Mouse (Mus musculus): ENCODE measurements around the gene Dppa3.

Gene Dppa3

DNA sequence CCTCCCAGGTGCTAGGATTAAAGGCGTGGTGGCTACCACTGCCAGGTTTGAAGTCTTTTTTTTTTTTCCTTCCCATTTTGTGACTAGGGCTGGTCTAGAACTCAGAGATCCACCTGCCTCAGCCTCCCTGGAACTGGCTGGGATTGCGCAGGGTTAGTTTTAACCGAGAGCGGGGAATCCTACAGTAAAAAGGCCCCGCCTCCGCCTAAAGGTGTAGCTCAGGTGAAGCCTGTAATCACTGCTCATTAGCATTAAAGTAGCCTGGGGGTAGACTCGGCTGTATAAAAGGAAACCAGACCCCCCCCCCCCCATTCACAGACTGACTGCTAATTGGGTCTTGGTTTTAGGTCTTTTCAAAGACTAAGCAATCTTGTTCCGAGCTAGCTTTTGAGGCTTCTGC, at the start of gene Dppa3:
Dppa3 (plus strand) TSS at position 301 of the 400 bp plus-strand sequence.
- no peak for DNase-seq

DNA sequence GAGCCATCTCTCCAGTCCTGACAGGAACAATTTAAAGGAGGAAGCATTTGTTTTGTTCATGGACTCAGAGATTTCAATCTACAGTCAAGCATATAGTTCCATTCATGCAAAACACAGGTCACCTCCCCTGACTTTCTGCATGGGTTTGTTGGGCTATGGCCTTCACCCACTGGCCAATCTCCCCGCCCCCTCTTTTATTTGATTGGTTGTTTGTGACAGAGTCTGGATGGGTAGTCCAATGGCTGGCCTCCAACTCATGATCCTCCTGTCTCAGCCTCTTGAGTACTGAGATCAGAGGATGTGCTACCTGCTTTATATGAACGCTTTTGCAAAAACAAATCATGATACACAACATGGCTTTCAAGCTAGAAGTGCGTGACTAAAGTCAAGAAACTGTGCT, 49.2 kb upstream of the Dppa3 start:
- DNase-seq: peak; percentile 75

DNA sequence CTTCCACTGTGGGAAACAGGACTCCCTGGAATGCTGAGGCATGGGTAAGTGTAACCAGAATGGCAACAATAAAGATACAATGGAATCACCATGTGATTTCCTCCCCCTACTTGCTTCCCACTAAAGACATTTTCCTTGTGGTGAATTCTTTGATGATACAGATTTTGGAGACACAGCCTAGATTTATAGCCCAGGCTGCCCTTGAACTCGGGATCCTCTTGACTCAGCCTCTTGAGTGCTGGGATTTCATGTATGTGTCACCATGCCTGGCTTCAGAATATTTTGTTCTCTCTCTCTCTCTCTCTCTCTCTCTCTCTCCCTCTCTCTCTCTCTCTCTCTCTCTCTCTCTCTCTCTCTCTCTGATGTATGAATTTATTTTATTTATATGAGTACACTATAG, 47.1 kb upstream of the Dppa3 start:
- DNase-seq: no peak

DNA sequence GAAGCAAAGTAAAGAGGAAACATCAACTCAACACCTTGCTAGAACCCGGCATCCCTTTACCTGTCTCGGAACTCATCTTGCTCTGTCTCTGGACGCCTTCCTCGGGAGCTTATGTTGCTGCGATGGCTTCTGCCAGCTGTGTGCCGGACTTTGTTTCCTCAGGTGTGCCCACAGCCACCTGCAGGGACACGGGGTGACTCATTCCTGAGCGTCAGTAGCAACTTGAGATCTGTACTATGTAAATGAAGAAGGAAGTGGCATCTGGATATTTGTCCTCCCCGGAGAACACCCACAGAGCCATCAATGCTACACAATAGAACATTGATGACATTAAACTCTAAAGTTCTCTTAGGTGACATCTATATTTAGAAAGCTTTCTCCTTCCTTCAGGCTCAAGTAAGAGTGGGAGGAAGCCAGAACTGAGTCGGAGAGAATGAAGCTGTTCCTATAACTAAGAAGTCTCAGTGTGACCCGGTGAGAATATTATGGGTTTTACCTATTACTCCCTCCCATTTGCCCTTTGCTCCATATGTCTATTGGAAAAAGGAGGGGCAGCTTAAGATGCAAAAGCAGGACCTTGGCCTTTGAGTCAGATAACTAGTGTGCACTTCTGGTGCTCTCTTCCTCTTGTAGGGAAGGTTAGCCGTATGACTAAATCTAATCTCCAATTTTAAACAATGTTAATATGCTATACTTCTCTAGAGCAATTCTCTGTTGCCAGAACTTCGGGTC, 35.0 kb upstream of the Dppa3 start:
- DNase-seq: no peak

DNA sequence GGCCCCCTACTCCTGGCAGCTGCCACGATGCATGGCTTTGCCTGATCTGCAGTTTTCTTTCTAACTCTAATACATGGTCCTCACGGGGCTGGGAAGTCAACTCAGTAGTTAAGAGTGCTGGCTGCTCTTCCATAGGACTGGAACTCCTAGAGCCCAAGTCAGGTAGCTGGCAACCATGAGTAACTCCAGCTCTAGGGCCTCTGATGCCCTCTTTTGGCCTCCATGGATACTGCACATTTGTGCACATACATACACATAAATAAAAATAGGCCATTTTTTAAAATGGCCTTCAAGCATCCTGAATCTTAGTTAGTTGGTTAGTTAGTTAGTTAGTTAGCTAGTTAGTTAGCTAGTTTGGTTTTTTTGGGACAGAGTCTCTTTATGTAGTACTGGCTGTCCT, 33.3 kb upstream of the Dppa3 start:
- DNase-seq: no peak

DNA sequence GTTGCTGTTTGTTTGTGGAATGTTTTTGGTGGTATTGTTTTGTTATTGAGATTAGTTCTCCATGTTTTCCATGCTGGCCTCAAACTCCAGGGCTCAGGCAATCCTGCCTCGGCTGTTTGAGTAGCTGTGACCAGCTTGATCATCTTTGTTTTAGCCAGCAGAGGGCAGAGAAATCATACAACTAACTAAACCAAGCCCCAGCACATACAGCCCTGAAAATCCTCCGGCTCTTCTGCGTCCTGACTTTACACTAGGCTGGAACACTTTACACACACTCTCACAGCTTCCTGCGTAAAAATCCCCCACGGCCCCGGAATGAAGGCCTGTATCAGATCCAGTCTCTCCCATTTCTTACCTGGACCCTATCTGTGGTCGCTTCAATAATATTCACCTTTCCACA, 30.6 kb upstream of the Dppa3 start:
- peak; percentile 94 for DNase-seq

DNA sequence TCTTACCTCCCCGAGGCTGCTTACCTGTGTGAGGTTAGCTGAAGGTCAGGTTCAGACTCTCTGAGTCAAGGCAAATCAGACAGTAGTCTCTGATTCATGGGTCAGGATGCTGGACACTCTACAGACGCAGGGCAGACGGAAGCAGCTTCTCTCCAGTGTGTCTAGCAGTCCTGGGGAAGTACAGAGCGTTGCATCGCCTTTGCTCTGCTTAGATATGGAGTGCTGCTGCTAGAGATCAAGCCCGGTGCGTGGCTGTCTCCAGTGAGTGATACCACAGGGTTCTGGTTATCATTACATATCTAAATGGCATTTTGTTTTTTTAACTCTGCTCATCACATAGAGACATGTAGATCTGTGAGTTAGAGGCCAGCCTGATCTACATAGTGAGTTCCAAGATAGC, 29.6 kb upstream of the Dppa3 start:
- DNase-seq: no peak

DNA sequence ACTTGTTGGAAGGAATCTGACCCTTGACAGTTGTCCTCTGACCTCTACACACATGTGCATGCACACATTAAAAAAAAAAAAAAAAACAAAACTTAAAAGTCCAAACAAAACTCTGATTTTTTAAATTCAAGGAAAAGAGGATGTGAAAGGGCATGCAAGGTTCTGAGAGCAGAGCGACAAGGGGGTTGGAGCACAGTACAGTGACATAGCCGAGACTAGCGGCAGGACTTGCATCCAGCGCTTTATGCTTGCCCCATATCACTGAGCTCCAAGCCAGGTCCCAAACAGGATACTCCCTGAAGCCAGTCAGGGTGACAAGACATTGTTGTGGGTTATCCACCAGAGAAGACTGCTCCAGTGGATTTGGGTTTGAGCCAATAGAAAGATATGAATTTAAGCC, 28.2 kb upstream of the Dppa3 start:
- DNase-seq: peak; percentile 90

DNA sequence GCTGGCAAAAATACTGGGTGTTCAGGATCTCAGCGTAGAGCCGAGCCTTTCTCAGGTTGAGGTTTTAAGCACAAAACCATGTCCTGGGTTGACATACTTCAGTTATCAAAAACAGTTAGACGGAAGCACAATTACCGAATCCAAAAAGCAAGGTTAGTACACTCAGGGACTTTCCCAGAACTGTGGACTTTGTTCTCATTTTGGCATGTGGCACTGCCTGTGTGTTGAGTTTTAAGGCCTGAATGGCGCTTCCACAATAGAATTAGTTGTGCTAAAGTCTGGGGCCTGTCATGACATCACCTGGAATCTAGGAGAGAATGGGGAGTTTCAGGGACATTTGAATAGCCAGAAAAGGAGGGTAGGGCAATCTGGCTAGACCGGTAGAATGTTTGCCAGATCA, 27.8 kb upstream of the Dppa3 start:
- no peak for DNase-seq

DNA sequence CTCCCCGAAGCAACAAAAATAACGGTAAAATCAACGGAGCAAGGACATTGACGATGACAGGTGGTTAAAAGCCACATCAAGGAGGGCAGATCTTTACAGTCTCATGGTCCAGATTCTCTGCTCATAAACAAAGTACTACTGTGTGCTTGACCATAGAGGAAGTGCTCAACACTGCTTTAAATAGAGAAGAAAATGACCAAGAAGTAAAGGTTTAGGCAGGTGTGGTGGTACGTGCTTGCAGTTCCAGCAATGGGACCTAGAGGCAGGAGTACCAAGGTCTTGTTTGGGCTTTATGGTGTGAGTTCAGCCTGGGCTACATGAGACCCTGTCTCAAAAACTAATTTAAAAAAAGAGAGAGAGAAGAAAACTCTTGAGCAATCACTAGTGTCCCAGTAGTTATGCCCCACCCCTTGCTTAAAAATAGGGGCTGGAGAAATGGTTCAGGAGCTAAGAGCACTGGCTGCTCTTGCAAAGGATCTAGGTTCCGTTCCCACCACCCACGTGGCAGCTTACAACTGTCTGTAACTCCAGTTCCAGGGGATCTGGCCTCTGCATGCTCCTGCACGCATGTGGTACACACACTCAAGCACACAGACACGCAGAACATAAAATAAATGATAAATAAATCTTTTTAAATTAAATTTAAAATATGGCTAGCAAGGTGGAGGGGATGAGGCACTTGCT, 27.0 kb upstream of the Dppa3 start:
- DNase-seq: peak; percentile 94

DNA sequence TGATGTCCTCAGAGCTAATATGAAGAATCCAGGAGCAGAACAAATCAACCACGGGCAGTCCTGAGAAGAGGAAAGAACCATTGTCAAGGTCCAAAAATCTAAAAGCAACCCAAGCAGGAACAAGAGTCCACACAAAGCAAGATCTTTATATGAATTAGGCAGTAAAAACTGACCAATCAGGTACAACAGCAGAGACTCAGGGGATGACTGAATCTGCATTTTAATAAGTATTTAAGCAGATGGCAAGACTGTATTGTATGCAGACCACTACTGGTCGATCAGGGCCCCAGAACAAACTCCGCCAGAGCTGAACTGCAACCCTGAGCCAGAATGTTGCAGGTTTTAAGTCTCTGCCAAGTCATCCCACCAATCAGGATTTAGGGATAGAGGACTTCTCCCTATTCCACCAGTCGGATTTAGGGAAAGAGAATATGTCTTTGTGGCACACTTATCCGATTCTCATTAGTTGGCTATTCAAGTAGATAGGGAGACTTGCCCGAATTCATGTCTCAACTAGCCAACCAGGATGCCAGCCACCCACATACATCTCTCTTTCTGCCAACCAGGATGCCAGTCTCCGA, 26.1 kb upstream of the Dppa3 start:
- no peak for DNase-seq

DNA sequence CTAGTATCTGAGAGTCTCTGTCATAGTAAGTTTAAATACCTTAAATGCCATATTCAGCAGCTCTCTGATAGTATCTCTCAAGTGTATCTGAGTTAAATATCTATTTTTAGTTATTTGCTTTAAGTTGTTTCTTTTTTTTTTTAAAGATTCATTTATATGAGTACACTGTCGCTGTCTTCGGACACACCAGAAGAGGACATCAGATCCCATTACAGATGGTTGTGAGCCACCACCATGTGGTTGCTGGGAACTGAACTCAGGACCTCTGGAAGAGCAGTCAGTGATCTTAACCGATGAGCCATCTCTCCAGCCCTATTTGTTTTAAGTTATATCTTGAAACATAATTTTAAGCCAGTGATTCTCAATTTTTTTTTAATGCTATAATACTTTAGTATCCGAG, 25.2 kb upstream of the Dppa3 start:
- DNase-seq: no peak

DNA sequence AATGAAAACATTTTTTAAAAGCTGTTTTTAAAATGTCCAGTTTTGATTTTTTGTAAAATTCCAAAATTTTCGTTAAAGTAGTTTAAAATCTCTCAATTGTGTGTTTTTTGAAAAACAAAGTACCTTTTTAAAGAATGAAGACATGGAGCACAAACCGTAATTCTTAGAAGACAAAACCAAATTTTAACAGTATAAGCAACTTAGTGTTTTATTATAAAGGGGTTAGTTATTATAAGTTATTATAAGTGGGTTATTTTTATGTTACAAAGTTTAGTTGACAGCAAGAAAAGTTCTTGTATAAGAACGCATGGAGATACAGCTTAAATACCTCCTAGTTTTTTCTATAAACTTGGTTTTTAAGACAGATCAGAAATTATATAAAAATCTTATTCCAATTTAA, 24.6 kb upstream of the Dppa3 start:
- DNase-seq: no peak

DNA sequence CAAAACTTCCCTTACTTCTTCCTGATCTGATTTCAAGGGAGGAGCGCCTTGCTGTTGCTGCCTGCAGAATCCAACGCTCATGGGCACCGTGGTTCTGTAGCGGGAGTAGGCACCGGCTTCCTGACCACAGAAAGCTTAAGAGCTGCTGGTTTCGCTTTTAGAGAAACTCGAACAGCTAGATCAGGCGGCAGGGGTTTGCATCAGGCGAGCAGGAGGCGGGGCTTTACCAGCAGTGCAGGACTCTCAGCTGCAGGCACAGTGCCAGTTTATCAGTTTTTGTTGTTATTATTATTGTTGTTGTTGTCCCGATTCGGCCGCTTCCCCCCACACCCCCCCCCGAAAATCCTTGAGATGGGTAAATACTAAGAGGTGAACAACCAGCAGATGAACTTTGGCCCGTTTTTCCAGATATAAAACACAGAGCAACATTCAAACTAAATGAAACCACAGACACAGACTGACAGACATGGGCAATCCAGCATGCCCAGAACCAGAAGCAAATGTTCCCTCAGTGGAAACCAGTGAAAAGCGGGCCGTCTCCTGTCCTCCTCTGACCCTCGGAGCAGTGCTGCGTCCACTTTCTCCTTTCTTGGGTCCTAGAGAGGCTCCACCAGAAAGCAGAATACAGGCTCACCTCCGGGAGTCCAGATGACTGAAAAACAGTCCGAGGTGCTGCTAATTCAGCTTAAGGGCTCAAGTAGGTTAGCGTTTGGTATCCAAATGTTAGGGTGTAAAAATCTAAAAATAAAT, 23.8 kb upstream of the Dppa3 start, which contains the start of gene Apobec1:
Apobec1 (minus strand) TSS at position 203 of the 750 bp plus-strand sequence.
- peak; percentile 99 for DNase-seq

DNA sequence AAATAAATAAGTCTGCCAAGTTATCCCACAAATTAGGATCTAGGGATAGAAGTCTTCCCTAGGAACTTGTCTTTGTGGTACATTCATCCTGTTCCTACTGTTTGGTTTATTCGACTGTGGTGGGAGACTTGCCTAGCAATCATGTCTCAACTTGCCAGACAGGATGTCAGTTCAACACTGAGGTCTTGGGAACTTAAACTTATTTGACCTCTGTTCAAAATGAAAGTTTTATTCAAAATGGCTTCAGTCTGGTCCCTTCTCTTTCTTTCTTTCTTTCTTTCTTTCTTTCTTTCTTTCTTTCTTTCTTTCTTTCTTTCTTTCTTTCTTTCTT, 23.3 kb upstream of the Dppa3 start:
- DNase-seq: no peak

DNA sequence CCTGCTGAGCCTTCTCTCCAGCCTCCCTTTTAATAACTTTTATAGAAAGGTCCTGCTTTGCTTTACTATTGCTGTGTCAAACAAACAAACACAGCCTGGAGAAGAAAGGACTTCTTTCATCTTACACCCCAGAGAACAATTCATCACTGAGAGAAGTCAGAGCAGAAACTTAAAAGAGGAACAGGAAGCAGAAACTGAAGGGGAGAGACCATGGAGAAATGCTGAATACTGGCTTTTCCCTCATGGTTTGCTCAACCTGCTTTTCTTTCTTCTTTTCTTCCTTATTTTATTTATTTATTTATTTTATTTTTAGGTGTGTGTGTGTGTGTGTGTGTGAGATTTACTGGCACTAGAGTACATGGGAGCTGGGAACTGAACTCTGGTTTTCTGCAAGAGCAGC, 21.9 kb upstream of the Dppa3 start:
- DNase-seq: no peak

DNA sequence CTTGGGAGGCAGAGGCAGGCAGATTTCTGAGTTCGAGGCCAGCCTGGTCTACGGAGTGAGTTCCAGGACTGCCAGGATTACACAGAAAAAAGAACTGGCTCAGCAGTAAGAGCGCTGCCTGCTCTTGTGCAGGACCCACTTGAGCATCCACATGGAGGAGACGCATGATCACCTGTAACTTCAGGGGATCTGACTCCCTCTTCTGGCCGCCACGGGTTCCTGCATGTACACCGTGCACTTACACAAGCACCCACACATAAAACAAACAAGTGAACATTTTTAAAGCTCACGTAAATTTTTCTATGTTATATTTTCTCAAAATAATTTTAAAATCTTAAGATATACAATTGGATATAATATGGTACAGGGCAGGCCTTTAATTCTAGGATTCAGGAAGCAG, 20.7 kb upstream of the Dppa3 start:
- DNase-seq: no peak

DNA sequence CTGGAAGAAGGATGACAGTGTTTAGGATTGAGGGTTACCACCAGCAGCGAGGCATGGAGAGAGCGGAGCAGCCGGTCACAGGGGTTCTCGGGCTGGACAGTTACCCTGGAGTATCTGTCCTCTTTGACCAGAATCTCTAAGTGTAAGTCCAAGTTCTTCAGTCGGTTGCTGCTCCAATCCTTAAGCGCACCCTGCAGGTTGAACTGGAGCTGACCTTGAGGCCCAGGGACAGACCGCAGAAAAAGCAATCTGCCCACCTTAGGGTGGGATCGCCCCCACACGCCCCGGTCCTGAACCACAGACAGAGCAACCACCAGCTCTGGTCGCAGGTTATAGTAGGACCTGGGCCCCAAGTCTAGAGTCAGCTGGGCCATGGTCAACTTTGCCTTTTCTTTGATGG, 19.5 kb upstream of the Dppa3 start:
- DNase-seq: no peak

DNA sequence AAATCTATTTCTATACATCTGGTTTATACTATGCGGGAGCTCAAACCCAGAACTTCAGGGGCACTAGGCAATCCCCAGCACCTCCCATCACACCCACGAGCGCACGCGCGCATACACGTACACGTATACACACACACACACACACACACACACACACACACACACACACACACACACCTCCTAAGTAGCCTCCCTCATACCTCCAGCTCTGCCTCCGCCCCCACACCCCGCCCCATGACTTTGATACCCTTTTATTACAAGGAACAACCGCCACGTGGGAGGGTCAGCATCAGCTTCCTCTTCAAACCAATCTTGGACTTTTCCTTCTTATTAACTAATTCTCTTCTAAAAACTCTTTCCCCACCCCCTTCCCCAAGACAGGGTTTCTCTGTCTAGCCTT, 18.5 kb upstream of the Dppa3 start:
- no peak for DNase-seq

DNA sequence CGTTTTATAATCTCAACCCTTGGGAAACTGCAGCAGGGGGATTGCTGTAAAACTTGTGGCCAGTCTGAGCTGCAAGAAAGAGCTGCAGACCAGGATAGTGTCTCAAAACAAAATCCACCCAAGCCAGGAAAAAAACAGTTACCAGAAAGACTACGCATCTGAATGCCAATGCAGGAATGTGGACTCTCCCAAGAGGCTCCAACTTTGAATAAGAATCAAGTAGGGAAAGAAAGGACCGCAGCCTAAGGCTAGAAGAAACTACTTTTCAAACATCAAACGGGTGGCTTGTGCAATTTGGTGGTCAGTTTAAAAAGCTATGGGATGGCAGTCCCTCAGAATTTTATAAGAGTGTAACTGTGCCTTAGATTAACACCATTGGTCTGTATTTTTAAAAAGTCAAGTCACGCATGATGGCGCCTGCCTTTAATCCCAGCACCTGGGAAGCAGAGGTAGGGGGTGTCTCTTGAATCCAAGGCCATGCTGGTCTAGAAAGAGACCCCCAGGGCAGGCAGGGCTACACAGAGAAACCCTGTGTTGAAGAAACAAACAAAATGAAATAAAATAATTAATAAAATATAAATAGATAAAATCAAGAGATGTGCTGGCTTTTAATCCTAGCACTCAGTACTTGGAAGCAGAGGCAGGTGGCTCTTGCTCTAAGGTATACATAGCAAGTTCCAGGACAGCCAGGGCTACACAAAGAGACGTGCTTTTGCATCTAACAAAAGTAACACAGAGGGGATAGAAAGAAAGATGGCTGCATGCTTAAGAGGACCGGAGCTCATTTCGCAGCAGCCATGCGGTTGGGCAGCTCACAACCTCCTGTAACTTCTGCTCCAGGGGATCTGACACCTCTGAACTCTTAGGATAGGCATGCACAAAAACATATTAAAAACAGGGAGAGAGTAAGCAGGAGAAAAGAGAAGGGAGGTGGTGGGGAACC, 17.5 kb upstream of the Dppa3 start:
- no peak for DNase-seq

DNA sequence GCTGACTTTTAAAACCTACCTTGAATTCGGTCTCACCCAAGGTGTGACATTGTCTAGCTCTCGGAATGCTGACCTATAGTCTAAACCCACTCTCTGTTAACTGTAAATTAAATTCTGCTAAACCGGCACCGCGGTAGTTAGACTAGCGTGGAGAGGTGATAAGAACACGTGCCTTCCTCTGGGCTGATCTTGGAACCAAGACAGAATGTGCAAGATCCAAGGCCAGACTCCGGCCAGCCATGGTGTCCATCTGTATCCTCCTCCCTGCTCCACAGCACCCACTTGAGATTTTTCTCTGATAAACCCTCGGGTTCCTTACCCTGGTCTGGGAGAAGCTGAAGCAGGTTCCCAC, 16.9 kb upstream of the Dppa3 start:
- DNase-seq: no peak

DNA sequence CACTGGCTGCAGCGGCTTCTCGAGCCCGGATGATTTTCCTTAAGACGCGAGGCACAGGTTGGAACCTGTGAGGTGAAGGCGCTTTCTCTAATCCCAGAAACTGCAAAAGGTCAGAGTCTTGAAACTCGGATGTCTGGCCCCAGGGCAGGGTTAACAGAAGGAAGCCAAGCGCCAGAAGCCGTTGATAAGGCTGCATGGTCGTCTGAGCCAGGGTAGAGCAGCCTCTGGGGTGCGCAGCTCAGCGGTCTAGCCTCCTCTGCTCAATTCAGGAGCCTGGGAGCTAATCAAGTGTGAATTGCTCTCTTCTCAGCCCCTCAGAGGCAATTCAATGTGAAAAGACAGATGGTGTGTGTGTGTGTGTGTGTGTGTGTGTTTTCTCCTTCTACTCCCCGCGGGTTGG, 16.4 kb upstream of the Dppa3 start, which contains the start of gene Gdf3:
Gdf3 (minus strand) TSS at position 317 of the 400 bp plus-strand sequence.
- no peak for DNase-seq

DNA sequence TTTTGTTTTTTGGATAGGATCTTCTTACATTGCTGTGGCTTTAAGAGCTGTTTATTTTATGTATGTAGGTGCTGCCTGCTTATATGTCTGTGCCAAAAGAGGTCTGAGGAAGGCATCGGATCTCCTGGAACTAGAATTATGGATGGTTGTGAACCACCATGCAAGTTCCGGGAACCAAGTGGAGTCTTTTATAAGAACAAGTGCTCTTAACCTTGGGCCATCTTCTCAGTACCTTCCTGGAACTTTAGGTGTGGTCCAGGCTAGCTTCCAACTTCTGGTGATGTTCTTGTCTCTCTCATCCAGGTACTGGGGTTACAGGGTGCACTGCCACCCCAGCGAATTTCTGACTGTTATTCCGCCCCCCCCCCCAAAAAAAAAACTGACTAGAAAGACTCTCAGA, 13.8 kb upstream of the Dppa3 start:
- no peak for DNase-seq

Measured in heart, adult 11 months (tissue).